Mouse (Mus musculus) cerebellum, adult 9-10 months (tissue): ENCODE measurements at regions not wholly inside any gene's neighbourhood (a gene's known extent, or its start where the extent isn't known, plus 50 kb on each side); places are given as distances from the start of the nearest gene placed in this dataset.

Source experiments
- DNase-seq: peaks from one replicate; pipeline ENCODE4 v3.0.0; 2022

DNA sequence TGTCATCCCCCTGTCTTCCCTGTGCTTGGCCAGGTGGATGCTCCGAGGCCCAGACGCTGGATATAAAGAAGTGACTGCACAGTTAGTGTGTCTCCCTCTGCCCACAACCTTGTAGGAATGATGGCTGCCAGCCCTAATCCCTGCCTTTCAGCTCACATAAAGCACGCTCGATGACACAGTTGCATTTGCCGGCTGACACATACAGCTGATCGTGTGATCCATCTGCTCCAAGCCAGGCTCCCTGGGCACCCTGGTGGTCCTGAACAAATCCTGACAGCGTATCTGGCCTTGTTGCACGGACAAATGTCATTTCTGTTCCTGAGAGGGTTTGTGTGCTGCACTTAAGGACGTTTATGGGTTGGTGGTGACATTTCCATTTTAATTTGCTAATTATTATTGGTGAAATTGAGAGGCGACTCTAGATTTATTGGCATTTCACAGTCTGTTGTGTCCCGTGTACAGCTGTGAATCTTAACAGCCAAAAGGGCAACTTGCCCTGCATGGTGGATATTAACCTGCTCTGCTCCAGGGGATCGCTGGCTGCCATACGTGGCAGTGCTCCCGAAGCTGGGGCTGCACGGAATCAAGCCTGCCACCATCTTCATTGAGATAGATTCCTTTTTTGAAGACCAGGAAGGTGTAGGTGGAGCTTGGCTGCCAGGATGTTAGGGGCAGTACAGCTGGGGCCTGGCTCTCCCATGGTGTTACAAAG, 241.9 kb upstream of the Kcnab2 start:
- DNase-seq, result no peak

- no peak for DNase-seq
Observed at GRCm38 (mm10) chr4:152710339-152710738, 232.7 kb upstream of the Kcnab2 start.

DNA sequence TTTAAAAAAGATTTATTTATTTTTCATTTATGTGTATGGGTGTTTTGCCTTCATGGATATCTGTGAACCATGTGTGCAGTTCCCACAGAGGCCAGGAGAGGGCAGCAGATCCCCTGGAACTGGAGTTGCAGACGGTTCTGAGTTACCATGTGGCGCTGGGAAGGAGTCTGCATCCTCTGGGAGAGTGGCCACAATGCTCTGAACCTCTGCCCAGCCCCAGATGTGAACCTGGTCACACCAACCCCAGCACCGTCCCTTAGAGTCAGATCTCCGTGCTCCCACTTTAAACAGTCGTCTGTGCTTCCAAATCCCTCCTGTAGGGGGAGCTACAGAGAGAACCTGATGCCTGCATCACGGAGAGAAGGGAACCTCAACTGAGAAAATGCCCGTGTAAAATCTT, 222.5 kb upstream of the Kcnab2 start:
- no peak for DNase-seq

DNA sequence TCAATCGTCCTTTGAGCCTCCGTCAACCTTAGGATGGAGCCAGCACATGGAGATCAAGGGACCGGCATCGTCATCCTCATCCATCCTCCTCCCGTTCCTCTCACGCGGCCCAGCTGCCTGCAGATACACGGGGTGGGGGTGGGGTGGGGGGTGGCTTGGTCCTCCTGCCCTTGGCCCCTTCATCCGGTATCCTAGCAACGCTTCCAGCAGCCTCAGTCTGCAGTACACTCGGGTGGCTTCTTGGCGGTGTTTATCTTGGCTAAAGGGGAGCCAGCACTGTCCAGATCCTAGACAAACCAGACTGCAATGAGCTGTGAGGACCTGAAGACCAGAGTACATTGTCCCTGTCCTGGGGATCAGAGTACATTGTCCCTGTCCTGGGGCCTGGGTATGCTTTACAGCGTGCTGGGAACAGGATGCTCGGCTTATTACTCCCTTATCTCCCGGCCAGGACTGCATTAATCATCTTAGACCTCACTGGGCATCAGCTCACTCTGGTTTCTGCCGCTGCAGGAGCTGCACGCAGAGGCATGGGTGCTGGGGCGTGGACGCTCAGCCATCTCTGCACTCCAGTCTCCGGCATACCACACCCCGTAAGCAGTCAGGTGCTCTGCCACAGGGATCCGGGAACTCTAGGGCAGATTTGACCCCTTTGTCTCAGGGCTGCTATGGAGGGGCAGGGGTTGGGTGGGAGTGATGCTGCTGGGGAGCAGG, 219.7 kb upstream of the Kcnab2 start:
- peak; percentile 13 for DNase-seq

GRCm38 (mm10) chr4:152691735-152692134, 214.1 kb upstream of the Kcnab2 start:
- DNase-seq, result no peak

GRCm38 (mm10) chr4:152691302-152691701, 213.6 kb upstream of the Kcnab2 start:
- DNase-seq, result no peak

GRCm38 (mm10) chr4:152690766-152691165, 213.1 kb upstream of the Kcnab2 start:
- DNase-seq, result no peak

DNA sequence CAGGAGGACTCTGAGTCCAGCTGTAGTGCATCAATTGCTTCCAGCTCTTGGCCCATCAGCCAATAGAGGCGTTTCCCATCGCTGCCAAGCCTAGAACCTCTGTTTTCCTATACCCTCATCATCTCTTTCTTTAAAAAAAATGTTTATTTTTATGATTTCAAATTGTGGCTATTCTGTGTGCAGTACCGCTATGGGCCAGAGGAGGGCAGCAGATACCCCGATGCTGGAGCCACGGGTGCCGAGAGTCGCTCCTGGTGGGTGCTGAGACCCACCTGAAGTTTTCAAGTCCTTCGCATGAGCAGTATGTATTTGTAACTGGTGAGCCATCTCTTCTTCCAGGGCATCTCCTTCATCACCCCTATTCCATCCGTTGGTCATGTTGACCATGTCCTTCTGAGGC, 212.2 kb upstream of the Kcnab2 start:
- DNase-seq, result no peak

GRCm38 (mm10) chr4:152686509-152687081, 208.9 kb upstream of the Kcnab2 start:
- no peak for DNase-seq

- DNase-seq, result no peak
Observed at GRCm38 (mm10) chr4:152674140-152674539, 196.5 kb upstream of the Kcnab2 start.

GRCm38 (mm10) chr4:152663482-152663881, 185.8 kb upstream of the Kcnab2 start:
- no peak for DNase-seq

DNA sequence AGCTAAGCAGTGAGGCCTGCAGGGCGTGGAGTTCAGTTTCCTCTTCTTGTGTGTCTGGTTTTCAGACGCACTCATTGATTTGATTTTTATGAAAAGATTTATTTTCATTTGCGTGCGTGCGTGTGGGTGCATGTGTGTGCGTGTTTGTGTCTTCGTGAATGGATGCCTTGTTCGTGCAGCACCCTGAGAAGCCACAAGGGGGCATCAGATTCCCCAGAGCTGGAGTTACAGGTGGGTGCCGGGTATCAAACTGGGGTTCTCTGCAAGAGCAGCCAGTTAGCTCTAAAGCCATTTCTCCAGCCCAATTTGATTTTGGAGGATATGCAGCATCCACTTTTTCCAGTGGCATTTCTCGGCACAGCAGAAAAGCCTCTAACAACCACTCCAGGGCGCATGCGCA, 185.4 kb upstream of the Kcnab2 start:
- DNase-seq, result no peak

- no peak for DNase-seq
Observed at GRCm38 (mm10) chr4:152662439-152662838, 184.8 kb upstream of the Kcnab2 start.

DNA sequence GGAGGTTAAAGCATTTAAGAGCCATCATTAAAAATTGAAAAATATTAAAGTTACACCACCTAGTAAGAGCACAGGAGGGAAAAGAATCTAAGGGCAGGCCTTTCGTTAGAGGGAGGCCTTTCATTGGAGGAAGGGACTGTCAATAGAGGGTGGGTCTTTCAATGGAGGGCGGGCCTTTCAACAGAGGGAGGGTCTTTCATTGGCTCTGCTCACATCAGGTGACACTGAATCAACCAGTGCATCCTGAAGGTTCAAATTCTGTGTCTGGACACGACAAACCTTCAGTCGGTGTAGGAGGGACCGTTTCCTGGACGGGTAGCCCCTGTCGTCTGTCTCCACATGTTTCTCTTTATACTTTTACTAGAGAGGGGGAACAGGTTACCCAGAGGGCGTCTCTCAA, 172.5 kb upstream of the Kcnab2 start:
- no peak for DNase-seq

DNA sequence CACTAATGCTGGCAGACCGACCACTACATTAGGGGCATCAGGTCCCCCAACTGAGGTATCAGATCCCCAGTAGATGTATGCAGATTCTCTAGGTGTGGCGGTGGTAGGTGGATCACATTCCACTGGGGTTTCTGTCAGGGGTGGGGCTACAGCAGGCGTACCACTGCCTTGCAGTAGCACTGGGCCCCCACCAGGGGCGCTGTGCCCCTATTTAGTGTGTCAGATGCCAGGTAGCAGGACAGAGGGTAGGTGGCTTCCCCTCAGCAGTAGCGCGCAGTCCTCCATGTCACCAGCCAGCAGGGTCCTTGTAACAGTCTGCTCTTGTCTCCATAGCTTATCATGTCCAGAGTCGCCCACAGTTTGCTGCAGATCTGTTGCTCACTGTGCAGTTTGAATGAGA, 169.9 kb upstream of the Kcnab2 start:
- peak; percentile 26 for DNase-seq

GRCm38 (mm10) chr4:152647084-152647483, 169.4 kb upstream of the Kcnab2 start:
- no peak for DNase-seq

DNA sequence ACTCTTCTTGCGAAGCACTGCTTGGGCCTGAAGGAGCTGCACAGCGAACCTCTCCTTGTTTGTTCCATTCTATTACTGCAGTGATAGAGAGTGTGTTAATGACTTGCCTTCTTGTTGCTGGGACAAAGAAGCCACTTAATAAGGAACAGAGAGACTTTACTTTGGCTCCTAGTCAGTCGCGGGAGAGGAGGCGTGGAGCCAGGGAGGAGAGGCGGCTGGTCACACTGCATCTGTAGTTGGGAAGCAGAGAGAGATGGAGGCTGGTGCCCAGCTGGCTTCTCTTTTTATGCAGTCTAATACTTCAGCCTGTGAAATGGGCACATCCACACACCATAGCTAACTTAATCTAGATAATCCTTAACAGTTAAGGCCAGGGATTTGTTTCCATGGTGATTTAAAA, 159.4 kb upstream of the Kcnab2 start:
- DNase-seq, result no peak

GRCm38 (mm10) chr4:152633896-152634295, 156.2 kb upstream of the Kcnab2 start:
- no peak for DNase-seq

- DNase-seq, result no peak
Observed at GRCm38 (mm10) chr4:152628111-152628510, 150.4 kb upstream of the Kcnab2 start.

DNA sequence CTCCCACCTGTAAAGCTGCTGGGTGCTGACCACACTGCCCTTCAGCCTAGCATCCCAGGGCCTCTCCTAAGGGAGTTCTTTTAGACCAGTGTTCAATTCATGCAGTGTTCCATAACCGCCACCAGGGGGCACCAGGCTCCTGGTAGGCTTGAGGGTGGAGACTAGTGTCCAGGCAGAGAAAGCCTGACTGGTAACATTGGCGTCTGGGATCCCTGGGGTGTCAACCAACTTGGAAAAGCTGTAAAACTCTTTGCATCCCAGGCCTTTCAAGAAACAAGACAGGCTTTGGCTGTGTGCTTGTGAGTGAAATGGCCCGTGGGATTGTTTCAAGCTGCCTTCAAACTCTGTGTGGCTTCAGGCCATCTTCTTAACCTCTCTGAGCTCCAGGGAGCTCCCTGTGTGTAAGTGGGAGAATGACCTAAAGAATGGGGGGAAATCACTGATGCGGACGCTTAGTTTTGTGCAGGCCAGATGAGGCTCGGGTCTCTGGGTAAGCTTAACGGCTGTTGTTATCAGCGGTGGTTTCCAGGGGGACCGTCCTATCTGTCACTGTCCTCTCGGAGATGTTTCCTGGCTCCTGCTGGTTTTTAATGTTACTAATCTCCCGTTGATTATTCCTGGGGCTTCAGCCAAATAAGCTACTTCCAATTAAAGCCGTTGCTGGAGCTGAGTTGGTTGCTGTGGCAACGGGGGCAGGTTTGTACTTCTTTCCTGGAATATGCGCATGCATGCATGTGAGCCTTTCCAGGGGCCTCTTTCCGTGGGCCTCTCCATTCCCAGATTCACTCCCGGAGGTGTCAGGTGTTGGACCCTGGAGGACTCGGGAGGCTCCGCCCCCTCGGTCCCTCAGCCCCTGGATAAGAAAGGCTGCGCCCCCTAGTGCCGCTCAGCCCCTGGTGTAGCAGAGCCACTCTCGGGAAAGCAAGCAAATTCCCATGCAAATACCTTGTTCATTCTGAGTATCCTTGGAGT, 147.6 kb upstream of the Kcnab2 start:
- peak; percentile 43 for DNase-seq

DNA sequence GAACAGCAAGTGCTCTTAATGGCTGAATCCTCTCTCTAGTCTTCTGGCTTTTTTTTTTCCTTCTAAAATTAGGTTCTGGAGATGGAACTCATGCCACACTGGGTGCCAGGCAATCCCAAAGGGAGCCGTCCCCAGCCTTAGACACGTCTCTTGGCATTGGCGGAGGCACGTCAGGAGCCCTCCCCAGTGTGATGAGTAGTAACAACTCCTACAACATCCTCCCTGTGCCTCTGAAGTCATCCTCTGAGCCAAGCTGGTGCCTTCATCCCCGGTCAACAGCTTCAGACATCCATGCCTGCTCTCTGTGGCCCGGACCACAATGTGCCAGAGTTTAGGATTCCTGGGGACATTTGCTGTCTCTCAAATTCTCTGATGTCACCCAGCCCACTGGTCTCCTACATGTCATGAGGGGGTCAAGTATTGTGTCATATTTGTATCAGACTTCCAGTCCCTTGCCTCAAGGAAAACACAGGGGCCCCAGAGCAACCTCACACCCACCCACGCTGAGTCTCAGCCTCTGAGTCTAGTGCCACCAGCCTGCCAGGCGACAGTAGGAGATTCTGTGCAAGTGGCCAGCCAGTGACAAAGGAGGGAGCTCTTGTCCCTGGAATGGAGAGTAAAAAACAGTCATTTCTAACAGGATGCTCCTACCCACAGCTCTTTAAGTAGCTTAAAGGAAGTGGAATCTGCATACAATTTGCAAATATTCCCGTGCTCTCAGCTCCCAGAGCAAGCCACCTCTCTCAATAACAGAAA, 144.5 kb upstream of the Kcnab2 start:
- DNase-seq, result no peak

GRCm38 (mm10) chr4:152617636-152618035, 140.0 kb upstream of the Kcnab2 start:
- no peak for DNase-seq
